Mouse (Mus musculus): ENCODE data around the gene Crygd. TPM values are rescaled to one million over a fixed set of nuclear protein-coding genes. Genes with fewer than 3 reads are reported as not detected.

Crygd gene
- polyA plus RNA-seq, 1 experiment: not detected

- DNase-seq: no peak
- TF ChIP-seq POLR2A (IDR thresholded peaks at IDR 0.05; ENCODE audit: control insufficient read depth, extremely low read depth, insufficient read depth, low read length, poor library complexity): no peak
- TF ChIP-seq CTCF (IDR thresholded peaks at IDR 0.05; ENCODE audit: borderline replicate concordance, control insufficient read depth, extremely low read depth, insufficient read depth, low read length, poor library complexity): no peak
- H3K27me3 ChIP-seq (ENCODE audit: control insufficient read depth, insufficient read depth, low read length): no peaks in the 10 kb centered on the region
- no peak within 1 kb of the TSS for H3K27ac ChIP-seq (ENCODE audit: control insufficient read depth, insufficient read depth, low read length)
- no peaks in the 10 kb centered on the region for H3K4me1 ChIP-seq (replicated peaks; ENCODE audit: control insufficient read depth, insufficient read depth, low read length)
- H3K4me3 ChIP-seq (ENCODE audit: control insufficient read depth, insufficient read depth, low read length): no peak within 1 kb of the TSS
- no peaks in the 10 kb centered on the region for H3K36me3 ChIP-seq (ENCODE audit: control insufficient read depth, insufficient read depth, low read length)
- WGBS: 93% methylated on average over 11 of the region's 11 CpGs
Measured at GRCm38 (mm10) chr1:65103273-65103672, 40.0 kb upstream of the Crygd start, which contains the start of gene Cryga. Gene Cryga (minus strand): TSS chr1:65103373.

- TF ChIP-seq CTCF (IDR thresholded peaks at IDR 0.05; ENCODE audit: borderline replicate concordance, control insufficient read depth, extremely low read depth, insufficient read depth, low read length, poor library complexity) (no peak), POLR2A (IDR thresholded peaks at IDR 0.05; ENCODE audit: control insufficient read depth, extremely low read depth, insufficient read depth, low read length, poor library complexity) (no peak)
- Histone ChIP-seq H3K27me3 (ENCODE audit: control insufficient read depth, insufficient read depth, low read length) (no peaks in the 10 kb centered on the region), H3K36me3 (ENCODE audit: control insufficient read depth, insufficient read depth, low read length) (no peaks in the 10 kb centered on the region), H3K27ac (ENCODE audit: control insufficient read depth, insufficient read depth, low read length) (no peak overlapping the region), H3K4me1 (replicated peaks; ENCODE audit: control insufficient read depth, insufficient read depth, low read length) (no peaks in the 10 kb centered on the region), H3K4me3 (ENCODE audit: control insufficient read depth, insufficient read depth, low read length) (no peak overlapping the region)
- DNase-seq: no peak
- 81% methylated on average over 3 of the region's 3 CpGs for WGBS
Measured at GRCm38 (mm10) chr1:65096953-65097352, 33.7 kb upstream of the Crygd start.

- H3K36me3 ChIP-seq (ENCODE audit: control insufficient read depth, insufficient read depth, low read length): no peaks in the 10 kb centered on the region
- WGBS: 98% methylated on average over 3 of the region's 3 CpGs
- no peak overlapping the region for H3K4me3 ChIP-seq (ENCODE audit: control insufficient read depth, insufficient read depth, low read length)
- TF ChIP-seq CTCF (IDR thresholded peaks at IDR 0.05; ENCODE audit: borderline replicate concordance, control insufficient read depth, extremely low read depth, insufficient read depth, low read length, poor library complexity) (no peak), POLR2A (IDR thresholded peaks at IDR 0.05; ENCODE audit: control insufficient read depth, extremely low read depth, insufficient read depth, low read length, poor library complexity) (no peak)
- no peaks in the 10 kb centered on the region for H3K4me1 ChIP-seq (replicated peaks; ENCODE audit: control insufficient read depth, insufficient read depth, low read length)
- DNase-seq: no peak
- H3K27me3 ChIP-seq (ENCODE audit: control insufficient read depth, insufficient read depth, low read length): no peaks in the 10 kb centered on the region
- H3K27ac ChIP-seq (ENCODE audit: control insufficient read depth, insufficient read depth, low read length): no peak overlapping the region
Measured at GRCm38 (mm10) chr1:65091566-65091965, 28.3 kb upstream of the Crygd start.

- H3K36me3 ChIP-seq (ENCODE audit: control insufficient read depth, insufficient read depth, low read length): no peaks in the 10 kb centered on the region
- DNase-seq: no peak
- H3K4me3 ChIP-seq (ENCODE audit: control insufficient read depth, insufficient read depth, low read length): no peak overlapping the region
- TF ChIP-seq POLR2A (IDR thresholded peaks at IDR 0.05; ENCODE audit: control insufficient read depth, extremely low read depth, insufficient read depth, low read length, poor library complexity) (no peak), CTCF (IDR thresholded peaks at IDR 0.05; ENCODE audit: borderline replicate concordance, control insufficient read depth, extremely low read depth, insufficient read depth, low read length, poor library complexity) (no peak)
- H3K27ac ChIP-seq (ENCODE audit: control insufficient read depth, insufficient read depth, low read length): no peak overlapping the region
- H3K27me3 ChIP-seq (ENCODE audit: control insufficient read depth, insufficient read depth, low read length): no peaks in the 10 kb centered on the region
- H3K4me1 ChIP-seq (replicated peaks; ENCODE audit: control insufficient read depth, insufficient read depth, low read length): no peaks in the 10 kb centered on the region
- WGBS: 43% methylated on average over 2 of the region's 2 CpGs
Measured at GRCm38 (mm10) chr1:65090370-65090769, 27.1 kb upstream of the Crygd start.

GRCm38 (mm10) chr1:65088567-65089356 lies 25.5 kb upstream of the Crygd start:
- DNase-seq: no peak
- Histone ChIP-seq H3K4me1 (replicated peaks; ENCODE audit: control insufficient read depth, insufficient read depth, low read length) (no peaks in the 10 kb centered on the region), H3K27ac (ENCODE audit: control insufficient read depth, insufficient read depth, low read length) (no peak overlapping the region), H3K4me3 (ENCODE audit: control insufficient read depth, insufficient read depth, low read length) (no peak overlapping the region), H3K36me3 (ENCODE audit: control insufficient read depth, insufficient read depth, low read length) (no peaks in the 10 kb centered on the region), H3K27me3 (ENCODE audit: control insufficient read depth, insufficient read depth, low read length) (no peaks in the 10 kb centered on the region)
- 78% methylated on average over 6 of the region's 6 CpGs for whole genome bisulfite sequencing
- TF ChIP-seq POLR2A (IDR thresholded peaks at IDR 0.05; ENCODE audit: control insufficient read depth, extremely low read depth, insufficient read depth, low read length, poor library complexity) (no peak), CTCF (IDR thresholded peaks at IDR 0.05; ENCODE audit: borderline replicate concordance, control insufficient read depth, extremely low read depth, insufficient read depth, low read length, poor library complexity) (no peak)

GRCm38 (mm10) chr1:65082188-65082587 lies 18.9 kb upstream of the Crygd start, which contains the start of gene Crygb:
Gene Crygb (minus strand): TSS chr1:65082288.
- WGBS: 58% methylated on average over 7 of the region's 7 CpGs
- Histone ChIP-seq H3K36me3 (ENCODE audit: control insufficient read depth, insufficient read depth, low read length) (no peaks in the 10 kb centered on the region), H3K4me1 (replicated peaks; ENCODE audit: control insufficient read depth, insufficient read depth, low read length) (no peaks in the 10 kb centered on the region), H3K27me3 (ENCODE audit: control insufficient read depth, insufficient read depth, low read length) (no peaks in the 10 kb centered on the region), H3K4me3 (ENCODE audit: control insufficient read depth, insufficient read depth, low read length) (no peak within 1 kb of the TSS), H3K27ac (ENCODE audit: control insufficient read depth, insufficient read depth, low read length) (no peak within 1 kb of the TSS)
- TF ChIP-seq POLR2A (IDR thresholded peaks at IDR 0.05; ENCODE audit: control insufficient read depth, extremely low read depth, insufficient read depth, low read length, poor library complexity): no peak
- no peak for TF ChIP-seq CTCF (IDR thresholded peaks at IDR 0.05; ENCODE audit: borderline replicate concordance, control insufficient read depth, extremely low read depth, insufficient read depth, low read length, poor library complexity)
- DNase-seq: no peak
